Mouse (Mus musculus): ENCODE results near the gene Npas4.
A peak's percentile ranks its signal among the peaks of the same experiment; 100 is the strongest.

DNA sequence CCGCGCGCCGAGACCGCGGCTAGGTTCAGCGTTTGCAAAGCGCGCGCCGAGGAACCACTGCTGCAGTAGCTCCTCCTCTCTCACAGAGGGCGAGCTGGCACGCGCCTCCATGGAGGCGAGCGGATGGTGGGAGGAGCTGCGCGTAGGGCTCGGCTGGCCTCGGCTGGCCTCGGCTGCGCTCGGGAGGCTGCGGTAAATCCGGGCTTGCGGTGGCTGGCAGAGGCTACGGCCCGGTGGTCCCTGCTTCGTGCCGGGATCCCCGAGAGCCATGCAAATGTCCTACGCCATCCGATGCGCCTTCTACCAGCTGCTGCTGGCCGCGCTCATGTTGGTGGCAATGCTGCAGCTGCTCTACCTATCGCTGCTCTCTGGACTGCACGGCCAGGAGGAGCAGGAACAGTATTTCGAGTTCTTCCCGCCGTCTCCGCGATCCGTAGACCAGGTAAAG lies 48.6 kb upstream of the Npas4 start, which contains the start of the genes B4gat1 and AC124502.3:
- TF ChIP-seq CHD2 (IDR thresholded peaks at IDR 0.05; ENCODE audit: low read depth, low read length) (0 out of 2 replicates have a peak, but pooled peaks have one; percentile 6), HCFC1 (IDR thresholded peaks at IDR 0.05; ENCODE audit: borderline replicate concordance, insufficient read depth, low read length) (no peak)

Measured in ES-E14 (cell line).